Mouse (Mus musculus) c-Kit-negative CD71-positive TER-119-positive erythroid progenitor cells, embryonic 14.5 days (primary cell): ENCODE data around the gene Itgad.
"Not testable (repeated sequence)": the region's sequence is repeated elsewhere in the genome, so short reads cannot be mapped to it uniquely, and the experiment has no call there.

Experiments
- DNase-seq: peaks from one replicate; pipeline ENCODE4 v3.0.0-alpha.2; 2013; ENCODE audit warnings: low read depth, low spot score

The Itgad gene

DNA sequence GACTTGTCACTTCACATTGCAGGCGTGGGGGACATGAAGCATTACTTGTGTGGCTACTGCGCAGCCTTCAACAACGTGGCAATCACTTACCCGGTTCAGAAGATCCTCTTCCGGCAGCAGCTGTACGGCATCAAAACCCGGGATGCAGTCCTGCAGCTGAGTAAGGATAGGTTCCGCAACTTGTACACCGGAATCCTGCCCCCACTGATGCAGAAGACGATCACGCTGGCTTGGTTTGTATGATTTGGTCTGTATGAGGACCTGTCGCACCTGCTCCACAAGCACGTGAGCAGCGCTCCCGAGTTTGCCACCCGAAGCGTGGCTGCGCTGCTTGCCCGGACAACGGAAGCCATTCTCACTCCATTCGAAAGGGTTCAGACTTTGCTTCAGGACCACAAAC is at the start of gene Itgad:
Gene Itgad (plus strand): TSS at position 301 of the 400 bp plus-strand sequence.
- no peak for DNase-seq

DNA sequence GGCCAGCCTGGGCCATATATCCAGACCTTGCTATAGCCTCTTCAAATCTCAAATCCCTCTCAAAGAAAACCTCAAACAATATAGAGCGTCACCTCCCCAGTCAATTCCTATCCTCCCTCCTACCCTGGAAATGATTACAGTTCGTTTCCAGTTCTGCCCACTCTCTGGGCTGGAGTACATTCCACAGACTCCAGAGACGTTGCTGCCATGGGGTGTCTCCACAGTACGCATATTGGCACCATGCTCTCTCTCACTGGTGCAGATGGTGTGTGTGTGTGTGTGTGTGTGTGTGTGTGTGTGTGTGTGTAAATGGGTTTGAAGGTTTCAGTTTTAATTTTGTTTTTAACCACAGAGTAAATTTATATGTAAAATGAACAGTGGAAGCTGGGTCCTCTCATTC is 48.9 kb upstream of the Itgad start:
- no peak for DNase-seq

DNA sequence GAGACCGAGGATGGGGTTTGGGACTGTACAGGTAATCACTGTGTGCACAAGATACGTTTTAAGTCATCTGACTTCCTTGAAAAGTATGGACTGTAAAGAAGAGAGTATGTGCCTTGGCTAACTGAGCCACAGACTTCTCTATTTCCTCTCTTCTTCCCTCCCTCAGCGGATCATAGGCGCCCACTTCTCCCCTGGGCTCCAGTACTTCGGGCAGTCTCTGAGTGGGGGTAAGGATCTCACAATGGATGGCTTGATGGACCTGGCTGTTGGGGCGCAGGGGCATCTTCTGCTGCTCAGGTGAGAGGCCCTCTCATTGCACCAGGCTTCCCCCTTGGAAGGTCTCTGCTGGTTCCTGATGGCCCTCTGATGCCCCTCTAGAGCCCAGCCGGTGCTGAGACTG is 46.7 kb upstream of the Itgad start:
- no peak for DNase-seq

DNA sequence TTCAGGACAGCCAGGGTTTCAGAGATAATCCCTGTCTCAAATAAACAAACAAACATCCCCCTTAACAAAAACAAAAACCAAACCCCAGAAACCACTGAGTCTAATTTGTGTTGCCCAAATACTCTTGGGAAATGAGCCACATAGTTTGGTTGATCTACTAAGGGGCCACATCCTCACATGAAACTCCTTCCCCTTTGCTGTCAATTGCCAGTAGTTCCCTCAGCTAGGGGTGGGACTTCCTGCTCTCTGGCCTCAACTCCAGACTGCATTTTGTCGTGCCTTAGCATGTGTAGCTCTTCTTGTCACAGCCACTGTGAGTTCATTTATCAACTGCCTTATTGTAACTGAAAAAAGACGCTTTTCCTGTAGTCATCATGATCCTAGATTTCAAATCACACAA is 43.9 kb upstream of the Itgad start:
- no peak for DNase-seq

DNA sequence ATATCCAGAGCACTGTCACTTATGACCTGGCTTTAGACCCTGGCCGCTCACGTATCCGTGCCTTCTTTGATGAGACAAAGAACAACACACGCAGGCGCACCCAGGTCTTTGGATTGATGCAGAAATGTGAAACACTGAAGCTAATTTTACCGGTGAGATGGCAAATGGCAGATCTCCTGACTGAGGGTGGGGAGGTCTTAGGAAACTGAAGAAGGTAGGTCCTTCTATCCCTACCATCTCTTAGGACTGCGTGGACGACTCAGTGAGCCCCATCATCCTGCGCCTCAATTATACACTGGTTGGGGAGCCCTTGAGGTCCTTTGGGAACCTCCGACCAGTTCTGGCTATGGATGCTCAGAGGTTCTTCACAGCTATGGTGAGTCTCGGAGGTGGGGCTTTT is 42.0 kb upstream of the Itgad start:
- no peak for DNase-seq

DNA sequence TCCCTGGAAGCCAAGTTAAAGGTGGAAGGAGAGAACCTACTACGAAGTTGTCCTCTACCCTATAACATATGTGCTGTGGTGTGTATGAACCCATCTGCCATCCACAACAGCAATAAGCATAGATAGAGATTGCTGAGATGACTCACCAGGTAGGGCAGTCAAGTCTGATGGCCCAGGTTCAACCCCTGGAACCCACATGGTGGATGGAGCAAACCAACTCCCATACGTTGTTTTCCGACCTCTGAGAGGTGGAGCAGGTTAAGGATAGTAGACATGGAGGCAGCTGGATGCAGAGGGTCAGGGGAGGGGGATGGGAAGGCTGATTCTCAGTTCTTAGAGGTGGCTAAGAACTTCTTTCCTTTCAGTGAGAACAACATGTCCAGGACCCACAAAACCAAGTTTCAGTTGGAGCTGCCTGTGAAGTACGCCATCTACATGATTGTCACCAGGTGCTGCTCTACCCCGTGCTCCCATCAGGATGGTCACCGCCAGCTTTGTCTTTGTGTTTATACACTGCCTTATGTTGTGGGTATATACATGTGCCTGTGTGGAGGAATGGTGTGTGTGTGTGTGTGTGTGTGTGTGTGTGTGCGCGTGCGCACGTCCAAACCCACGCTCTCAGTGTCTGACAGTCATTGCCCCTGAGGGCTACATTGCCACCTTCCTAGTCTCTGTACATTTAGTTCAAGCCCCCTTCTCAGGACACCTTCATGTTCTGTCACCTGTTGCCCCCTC is 39.6 kb upstream of the Itgad start:
- DNase-seq, result no peak

DNA sequence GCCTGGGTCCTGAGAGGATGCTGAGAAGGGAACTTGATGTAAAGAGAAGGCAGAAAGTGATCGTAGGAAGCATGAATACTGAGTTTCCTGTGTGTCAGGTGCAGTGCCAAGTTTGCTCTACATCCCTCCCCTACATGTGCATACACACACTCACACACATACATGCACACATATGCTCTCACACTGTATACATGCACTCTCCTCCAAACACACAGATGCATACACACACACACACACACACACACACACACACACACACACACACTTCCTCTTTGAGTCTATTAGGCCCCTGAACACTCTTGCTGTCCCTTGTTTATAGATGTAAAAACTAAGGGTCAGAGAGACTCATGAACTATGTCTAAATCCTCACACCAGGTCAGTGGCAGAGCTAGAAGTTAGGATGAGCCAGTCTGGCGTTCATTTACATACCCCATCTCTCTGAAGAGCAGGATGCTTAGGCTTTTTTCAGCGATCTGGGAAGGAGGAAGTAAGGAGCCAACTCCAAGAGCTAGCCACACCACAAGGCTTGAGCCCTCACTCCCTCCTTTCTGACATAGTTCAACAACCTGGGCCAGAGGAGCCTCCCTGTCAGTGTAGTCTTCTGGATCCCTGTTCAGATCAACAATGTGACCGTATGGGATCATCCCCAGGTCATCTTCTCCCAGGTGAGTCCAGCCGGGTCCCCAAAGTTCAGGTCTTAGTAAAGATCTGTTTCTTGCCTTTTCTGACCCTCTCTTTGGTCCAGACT is 38.8 kb upstream of the Itgad start:
- DNase-seq, result no peak

DNA sequence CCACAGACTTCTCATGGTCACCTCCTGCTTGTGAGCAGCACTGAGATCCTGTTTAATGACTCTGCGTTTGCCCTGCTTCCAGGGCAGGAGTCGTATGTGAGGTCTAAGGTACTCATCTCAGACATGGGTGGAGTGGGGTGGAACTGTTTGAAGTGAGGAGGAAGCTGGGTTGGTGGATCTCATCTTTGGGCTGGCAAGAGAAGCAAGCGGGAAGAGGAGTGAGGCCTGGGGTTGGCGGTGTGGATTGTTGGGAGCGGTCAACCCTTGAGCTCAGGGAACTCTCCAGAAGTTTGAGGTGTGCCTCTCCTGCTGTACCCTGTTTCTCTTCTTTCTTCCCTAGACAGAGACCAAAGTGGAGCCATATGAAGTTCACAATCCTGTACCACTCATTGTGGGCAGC is 37.8 kb upstream of the Itgad start:
- no peak for DNase-seq

DNA sequence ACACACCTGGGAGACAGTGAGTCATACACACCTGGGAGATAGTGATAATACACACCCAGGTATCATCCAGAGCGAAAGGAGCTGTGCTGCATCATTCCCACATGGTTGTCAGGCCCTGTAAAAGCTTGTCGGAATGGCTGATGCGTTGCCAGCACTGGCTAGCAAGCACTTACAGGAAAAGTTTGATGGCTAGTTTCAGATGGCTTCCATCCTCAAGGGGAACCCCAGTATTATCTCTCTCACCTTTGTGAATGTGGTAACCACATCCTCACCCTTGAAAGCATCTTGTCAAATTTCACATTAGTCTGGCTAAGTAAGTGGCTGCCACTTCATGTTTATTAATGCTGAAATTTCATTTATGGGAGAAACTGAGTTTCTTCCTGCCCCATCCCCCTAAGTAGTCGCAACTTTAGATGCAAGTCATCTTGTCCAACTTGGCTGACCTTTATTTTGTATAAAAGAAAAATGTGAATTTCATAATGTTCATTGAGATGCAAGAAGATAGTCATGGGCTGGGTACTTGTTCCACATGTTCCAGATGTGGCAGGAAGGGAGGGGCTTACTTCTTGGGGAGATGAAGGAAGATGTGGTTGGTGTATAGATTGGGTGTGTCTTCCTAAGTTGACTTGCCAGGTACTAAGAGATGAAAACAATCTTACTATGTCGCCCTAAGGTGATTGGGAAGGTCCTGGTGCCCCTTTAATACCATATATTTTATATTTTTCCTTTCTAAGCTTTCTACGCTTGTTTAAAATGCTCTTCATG is 34.3 kb upstream of the Itgad start:
- DNase-seq, result no peak

DNA sequence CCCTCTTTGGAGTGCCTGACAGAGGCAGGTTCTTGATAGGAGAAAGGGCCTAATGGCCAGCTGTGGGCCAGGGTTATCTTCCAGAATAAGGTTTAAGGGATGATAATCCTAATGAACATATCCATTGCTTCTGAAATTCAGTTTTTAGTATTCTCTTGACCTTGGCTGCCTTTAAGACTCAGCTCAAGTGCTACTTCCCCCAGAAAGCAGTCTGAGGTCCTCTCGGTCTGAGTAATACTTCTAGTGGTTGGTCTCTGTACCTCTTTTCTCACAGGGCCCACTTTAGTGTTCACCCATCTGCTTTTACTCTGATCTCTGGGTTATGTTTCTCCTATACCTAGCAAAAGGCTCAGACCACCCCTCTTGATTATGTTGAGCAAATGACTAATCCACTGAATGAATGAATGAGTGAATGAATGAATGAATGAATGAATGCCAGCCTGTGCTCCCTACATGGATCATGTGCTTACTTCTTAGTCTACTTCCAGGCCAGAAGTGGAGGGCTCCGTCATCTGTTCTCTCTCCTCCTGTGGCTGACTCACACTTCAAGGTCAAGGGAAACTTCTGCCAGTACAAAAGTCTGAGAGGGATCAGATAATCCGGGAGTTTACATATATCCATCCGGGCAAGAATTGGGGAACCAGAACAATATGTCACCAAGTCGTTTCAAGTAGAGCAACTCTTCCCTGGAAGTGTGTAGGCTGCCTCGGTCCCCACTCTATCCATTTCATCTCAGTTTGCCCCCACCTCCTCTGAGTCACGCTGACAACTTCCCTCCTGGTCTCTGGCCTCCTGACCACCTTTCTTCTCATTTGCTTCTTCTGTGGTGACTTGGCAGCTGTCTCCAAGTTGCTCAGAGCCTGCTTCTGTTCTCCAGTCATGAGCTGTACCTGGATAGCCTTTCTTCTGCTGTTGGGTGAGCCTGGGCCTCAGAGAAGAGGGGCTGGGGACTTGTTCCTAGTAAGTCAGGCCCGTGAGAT is 25.1 kb upstream of the Itgad start, which contains the start of gene Itgax:
Gene Itgax (plus strand): TSS at position 807 of the 980 bp plus-strand sequence.
- DNase-seq, result no peak

DNA sequence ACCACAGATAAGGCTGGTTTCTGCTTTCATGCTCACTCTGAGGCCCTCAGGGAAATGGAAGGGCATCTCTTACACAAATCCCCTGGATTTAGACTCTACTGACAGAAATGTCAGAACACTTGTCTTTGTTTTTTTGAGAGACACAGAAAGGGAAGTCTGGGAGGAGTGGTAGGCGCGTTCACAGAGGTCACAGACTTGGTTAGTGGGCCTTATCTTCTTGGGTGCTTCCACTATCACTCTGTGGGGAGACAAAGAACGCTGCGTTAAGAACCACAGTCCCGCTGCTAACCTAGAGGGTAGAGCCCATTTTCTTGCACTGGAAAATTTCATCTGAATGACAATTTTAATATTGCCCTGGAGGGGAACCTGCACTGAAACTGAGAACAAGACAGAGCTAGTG is 22.0 kb upstream of the Itgad start:
- DNase-seq, result no peak

DNA sequence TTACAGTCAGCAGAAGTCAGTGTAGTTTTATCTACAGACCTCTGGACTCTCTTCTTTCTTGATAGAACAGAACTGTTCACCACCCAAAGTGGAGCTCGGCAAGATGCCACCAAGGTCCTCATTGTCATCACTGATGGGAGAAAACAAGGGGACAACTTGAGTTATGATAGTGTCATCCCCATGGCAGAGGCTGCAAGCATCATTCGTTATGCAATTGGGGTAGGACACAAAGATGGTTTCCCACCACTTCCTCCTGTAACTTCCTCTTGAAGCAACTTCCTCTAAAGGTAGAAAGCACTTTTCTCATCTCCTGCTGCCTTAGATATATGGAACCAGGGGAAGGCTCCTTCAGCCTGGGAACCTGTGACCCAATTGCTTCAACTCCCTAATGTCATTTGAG is 20.6 kb upstream of the Itgad start:
- no peak for DNase-seq

DNA sequence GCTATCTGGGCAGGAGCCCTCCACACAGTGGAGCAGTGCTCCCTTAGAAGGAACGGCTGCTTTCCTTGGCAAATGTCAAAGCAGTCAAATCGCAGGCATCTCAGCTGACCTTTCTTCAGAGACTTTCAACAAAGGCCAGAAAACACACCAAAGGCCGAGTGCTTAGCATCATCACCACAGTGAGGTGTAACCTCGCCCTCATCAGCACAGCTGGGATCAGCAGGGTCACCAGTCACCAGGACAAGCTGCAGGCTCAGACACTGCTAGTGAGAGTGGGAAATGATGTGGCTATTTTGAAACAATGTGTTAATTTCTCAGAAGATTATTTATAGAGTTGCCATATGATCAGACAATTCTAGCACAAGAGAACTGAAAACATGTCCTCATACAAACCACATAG is 17.2 kb upstream of the Itgad start:
- no peak for DNase-seq

DNA sequence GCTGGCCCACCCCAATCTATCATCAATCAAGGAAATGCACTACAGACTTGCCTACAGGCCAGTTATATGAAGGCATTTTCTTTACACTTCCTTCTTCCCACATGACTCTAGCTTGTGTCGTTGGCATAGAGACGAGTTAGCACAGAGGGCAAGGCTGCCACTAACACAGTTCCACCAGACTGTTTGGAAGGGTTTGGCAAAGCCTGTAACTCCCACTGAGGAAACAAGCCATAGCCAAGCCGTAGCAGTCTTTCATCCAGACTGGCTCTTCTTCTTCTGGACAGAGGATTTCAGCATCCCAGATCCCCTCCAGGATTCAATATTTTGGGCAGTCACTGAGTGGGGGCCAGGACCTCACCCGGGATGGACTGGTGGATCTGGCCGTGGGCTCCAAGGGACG is 14.6 kb upstream of the Itgad start:
- no peak for DNase-seq

DNA sequence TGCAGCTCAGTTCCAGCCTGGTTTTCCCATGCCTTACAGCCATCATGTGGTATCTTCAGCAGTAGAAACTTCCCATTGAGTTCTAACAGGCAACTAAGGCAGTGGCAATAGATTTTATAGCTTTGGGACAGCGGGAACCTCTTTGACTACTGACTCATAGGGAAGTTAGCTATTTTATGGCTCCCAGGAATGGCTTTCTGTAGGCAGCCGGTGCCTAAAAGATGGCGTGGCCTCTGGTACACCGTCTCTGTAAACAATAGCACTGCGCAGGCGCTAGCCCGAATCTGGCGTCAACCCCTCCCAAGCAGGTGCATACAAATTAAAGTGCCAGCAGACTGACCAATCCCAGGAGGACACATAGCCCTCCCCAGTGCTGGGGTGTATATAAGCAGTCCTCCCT is 3.2 kb upstream of the Itgad start:
- no peak for DNase-seq

DNA sequence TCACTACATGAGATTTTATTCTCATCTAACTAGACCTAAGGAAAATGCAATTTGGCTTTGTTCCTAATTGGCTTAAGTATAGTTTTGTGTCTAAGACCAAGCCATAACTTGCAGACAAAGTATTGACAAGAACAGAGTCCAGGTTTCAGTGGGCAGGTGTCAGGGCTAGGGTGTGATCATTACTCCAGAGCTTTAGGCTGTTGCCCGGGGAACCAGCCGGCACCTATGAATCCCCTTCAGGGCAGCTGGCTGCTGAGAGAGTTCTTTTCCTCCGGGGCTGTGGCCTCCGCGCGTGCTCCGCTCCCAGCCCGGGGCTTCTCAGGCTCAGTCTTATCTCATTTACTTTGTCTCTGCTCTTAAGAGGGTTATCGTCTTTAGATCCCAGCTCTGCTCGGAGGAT is 748 bp downstream of the Itgad start:
- DNase-seq, result no peak

DNA sequence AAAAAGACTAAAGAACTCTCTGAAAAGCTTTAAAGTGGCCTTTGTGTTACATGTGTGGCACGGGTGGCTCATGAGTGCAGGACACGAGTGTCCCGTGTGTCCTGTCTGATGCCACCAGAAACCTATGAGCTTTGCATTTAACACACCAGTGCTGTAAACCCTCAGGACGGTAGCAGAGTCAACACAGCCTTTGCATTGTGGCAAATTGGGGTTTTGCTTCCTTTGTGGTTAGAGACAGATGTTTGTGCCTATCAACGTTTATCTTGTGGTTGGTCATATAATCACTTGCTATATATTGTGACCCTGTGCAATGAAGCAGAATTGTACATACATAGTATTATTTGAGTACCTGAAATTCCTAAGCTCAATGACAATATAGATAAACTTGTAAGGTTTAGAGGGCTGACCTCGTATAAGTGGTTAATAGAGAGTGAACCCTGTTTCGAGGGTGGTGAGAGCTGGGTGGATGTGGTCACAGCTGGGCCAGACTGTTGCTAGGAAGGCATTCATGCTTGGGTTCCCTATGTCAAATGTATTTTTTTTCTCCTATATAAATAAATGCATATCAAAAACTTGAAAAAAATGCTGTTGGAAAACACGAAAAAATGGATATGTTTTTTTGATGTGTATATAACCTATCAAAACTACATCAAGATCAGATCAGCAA is 4.6 kb downstream of the Itgad start:
- DNase-seq, result not testable (repeated sequence)

DNA sequence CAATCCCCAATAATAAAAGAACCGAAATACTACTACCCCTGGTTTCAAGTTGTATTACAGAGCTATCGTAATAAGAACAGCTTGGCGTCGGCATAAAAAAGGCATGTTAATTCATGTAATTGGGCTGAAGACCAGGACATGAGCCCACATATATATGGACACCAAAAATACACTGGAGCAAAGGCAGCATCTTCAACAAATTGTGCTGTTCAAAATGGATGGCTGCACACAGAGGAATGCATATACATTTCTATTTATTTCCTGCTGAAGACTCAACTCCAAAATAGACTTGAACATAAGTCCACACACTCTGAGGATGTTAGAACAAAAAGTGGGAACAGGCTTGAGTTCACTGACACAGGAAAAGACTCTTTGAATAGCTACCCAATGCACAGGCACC is 9.8 kb downstream of the Itgad start:
- no peak for DNase-seq

DNA sequence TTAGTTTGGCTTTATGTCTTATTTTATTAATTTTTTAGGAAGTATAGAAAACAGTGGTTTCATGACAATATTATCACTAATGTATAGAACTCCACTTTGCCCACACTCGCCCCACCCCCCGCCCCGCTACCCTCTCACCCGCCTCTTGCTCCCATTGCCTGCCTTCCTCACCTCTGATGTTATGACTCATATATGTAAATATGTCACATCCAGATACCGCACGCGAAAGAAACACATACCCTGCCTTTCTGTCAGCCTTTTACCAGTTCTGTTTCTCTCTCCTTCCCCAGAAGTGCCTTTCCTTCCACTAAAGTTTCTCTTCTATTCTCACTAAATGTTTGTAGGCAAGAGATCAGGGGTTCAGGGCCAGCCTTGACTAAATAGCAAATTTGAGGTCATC is 12.2 kb downstream of the Itgad start:
- DNase-seq, result no peak

DNA sequence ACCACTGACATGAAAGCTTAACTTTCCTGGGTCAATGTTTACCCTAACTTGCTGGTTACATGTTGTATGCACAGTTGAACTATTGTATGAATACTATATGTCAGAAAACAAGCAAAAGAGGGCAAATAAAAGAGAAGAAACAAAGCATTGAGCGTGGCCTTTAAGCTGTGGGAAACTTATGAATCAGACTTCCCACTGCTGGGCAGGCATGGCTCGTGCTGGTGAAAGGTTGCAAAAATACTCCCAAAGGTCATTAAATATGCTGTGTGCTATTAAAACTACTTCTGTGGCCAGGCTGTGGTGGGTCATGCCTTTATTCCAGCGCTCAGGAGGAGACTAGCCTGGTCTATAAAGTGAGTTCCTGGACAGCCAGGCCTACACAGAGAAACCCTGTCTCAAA is 15.8 kb downstream of the Itgad start:
- DNase-seq, result no peak

DNA sequence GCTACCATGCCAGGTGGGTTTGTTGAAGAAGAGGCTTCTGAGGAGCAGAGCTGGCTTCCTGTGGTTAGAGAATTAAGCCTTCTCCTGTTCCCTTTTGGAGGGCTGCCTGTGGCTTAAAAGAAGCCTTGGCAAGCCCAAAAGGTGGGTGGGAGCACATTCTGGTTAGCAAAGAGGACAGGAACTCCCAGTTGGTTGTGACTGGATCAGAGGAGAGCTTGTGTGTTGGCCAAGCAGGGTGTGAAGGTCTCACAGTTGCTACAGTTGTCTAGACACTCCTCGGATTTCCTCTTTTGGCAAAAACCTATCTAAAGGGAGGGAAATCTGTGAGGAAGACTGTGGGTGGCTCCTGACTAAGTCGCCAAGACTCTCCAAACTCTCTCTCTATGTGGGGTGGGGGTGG is 24.2 kb downstream of the Itgad start:
- DNase-seq, result no peak
